Comparison of ENCODE assay signal across 1 mouse cellular context in the genomic region with DNA sequence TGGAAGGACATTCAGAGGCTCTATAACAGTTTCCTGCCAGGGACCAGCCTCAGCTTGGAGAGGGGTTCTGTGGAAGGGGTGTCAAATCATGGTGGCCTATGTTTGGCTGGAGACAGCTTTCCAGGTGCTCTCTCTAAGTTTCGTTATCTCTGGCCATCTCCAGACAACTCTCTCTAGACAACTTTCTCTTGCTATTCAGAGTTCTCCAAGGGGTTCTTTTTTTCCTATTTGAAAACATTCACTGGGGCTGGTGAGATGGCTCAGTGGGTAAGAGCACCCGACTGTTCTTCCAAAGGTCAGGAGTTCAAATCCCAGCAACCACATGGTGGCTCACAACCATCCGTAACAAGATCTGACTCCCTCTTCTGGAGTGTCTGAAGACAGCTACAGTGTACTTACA. TPM values are rescaled to one million over a fixed set of nuclear protein-coding genes. Genes with fewer than 3 reads are reported as not detected.
"Had no signal": no experiment of that assay in that cellular context is flagged by ENCODE, and none has a peak within 500 bp of the region (broad histone marks: within the 10 kb centered on the region; RNA-seq: fewer than 3 reads in every experiment).

No protein-coding gene starts in this region.

RNA-seq across cellular contexts. Expression of gene Tnfsf13, which starts 17.8 kb away (rescaled TPM):
- polyA plus RNA-seq: stomach, embryonic 14.5 days had no signal
